Mouse (Mus musculus) bone marrow, adult 2 months (tissue): ENCODE data around the gene Polr2i. TPM values are rescaled to one million over a fixed set of nuclear protein-coding genes. Genes with fewer than 3 reads are reported as not detected.

Experiments used
- H3K27ac ChIP-seq: fragments of 200-500 bp; 2 replicates; pipeline ENCODE4 v1.5.1; 2012; ENCODE audit warnings: low read depth, mild to moderate bottlenecking, control low read depth, inconsistent platforms, low read length; ENCODE audit not compliant: control insufficient read depth, poor library complexity, insufficient read depth
- H3K4me1 ChIP-seq: fragments of 200-500 bp; 2 replicates; pipeline ENCODE4 v1.6.1; 2011; ENCODE audit warnings: low read length; ENCODE audit not compliant: control insufficient read depth, insufficient read depth
- H3K4me3 ChIP-seq: fragments of 200-500 bp; replicated peaks from 2 replicates; pipeline ENCODE3; 2011; ENCODE audit warnings: mild to moderate bottlenecking, low read depth, low read length, control low read depth; ENCODE audit not compliant: control insufficient read depth
- CTCF ChIP-seq: fragments of 200-500 bp; IDR thresholded peaks from 2 replicates; pipeline ENCODE4 v1.5.1; 2011; ENCODE audit warnings: low read length, control low read depth; ENCODE audit not compliant: control insufficient read depth, insufficient read depth
- POLR2A ChIP-seq: fragments of 200-500 bp; IDR thresholded peaks from 2 replicates; pipeline ENCODE4 v1.6.1; 2011; ENCODE audit warnings: low read depth, mild to moderate bottlenecking, control low read depth, low read length, borderline replicate concordance; ENCODE audit not compliant: control insufficient read depth
- WGBS: fragments of 180-500 bp; shearing (Covaris S2); methylation state at CpG from one replicate; pipeline ENCODE4 v1.1.7; 2018; 5-methylcytosine and 5-hydroxymethylcytosine counted together
- polyA plus RNA-seq: library from polyadenylated mRNA; stranded (reverse); fragments of >200 nt; gene quantifications from 2 replicates; pipeline ENCODE4 v1.2.4, GENCODE M21; 2011; ENCODE audit warnings: low replicate concordance; ENCODE audit not compliant: missing spikeins, insufficient read depth, insufficient read length

The Polr2i gene
- polyA plus RNA-seq, 1 experiment, result 50.8 TPM

DNA sequence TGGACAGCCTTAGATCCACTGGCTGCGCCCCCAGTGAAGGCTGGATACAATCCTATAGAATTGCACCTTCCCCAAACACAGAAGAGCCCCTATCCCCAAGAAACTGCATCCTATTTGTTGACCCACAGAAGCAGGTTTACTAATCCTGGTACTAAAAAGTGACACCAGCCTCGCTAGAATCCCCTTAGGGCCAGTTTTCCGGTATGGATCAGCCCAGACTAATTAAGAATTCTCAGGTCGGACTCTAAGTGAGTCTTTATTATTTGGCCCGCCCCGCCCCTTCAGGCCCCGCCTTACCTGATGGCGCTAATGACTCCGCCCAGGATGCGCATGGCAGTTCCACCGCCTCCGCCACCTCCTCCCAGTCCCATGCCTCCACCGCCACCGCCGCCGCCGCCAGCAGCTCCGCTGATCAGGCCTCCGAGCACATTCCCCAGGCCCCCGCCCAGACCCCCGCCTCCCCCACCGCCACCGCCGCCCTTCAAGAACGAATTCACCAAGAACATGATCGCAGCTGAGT lies 38.1 kb upstream of the Polr2i start:
- Histone ChIP-seq H3K4me3 (peak overlapping the region; percentile 90), H3K4me1 (no peaks in the 10 kb centered on the region; the same call in 1 of the 2 replicates), H3K27ac (no peak overlapping the region)
- TF ChIP-seq CTCF, result no peak
- TF ChIP-seq POLR2A, result peak; percentile 37; the same call in 1 of the 2 replicates
- WGBS, result 3% methylated on average over 26 of the region's 26 CpGs

DNA sequence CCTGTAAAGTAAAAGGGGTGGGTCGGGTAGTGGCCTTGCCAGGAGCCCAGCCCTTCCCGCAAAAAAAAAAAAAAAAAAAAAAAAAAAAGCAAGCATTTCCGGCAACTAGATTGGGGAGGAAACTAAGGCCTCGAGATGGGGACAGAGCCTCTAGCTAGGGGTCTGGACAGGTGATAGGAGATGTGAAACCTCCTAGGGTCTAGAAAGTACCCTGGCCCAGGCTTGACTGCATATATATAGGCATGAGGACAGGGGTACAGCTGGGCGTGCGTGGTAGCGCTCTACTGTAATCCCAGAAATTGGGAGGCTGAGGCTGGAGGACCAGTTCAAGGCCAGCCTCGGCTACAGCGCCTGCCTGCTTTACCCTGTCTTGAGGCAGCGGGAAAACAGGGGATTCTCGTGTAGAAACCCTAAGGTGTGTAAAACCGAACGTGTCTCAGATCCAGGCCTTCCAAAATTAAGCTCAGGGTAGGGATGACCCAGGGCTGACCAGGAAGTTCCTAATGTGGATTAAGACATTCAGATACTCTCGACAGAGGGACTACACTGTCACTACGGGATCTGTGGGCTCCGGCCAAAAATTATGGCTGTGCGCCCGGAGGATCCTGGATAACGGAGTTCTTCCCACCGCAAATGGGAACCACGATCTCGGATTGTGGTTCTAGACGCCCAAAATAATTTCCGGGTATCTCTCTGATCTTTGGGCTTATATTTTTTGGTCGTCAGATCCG lies 37.5 kb upstream of the Polr2i start:
- Histone ChIP-seq H3K4me1 (no peaks in the 10 kb centered on the region; the same call in 1 of the 2 replicates), H3K27ac (peak overlapping the region; percentile 83), H3K4me3 (peak overlapping the region; percentile 90)
- under 1% methylated on average over 26 of the region's 26 CpGs for whole genome bisulfite sequencing
- TF ChIP-seq CTCF, result no peak
- no peak for TF ChIP-seq POLR2A

- under 1% methylated on average over 28 of the region's 28 CpGs for WGBS
- Histone ChIP-seq H3K4me1 (no peaks in the 10 kb centered on the region; the same call in 1 of the 2 replicates), H3K27ac (peak overlapping the region; percentile 83), H3K4me3 (peak overlapping the region; percentile 90)
- TF ChIP-seq CTCF (no peak), POLR2A (peak; percentile 81; the same call in 1 of the 2 replicates)
Measured at GRCm38 (mm10) chr7:30194884-30195283, 36.9 kb upstream of the Polr2i start.

DNA sequence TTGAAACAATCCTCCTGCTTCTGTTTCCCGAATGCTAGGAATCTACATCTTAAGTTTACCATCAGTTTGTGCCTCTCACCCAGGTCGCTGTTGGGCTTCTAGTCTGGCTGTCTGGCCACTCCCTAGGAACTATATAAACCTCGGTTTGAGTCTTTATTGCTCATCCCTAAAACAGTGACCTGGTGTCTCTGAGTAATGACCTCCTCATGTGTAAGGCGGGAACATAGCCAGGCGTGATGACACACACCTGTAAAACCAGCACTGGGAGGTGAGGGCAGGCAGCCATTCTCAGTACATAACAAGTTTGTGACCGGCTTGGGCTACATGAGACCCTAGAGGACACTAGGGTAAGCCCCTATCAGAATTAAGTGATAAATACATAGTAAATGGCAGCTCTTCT lies 36.3 kb upstream of the Polr2i start:
- H3K4me1 ChIP-seq, result no peaks in the 10 kb centered on the region; the same call in 1 of the 2 replicates
- TF ChIP-seq POLR2A (no peak), CTCF (no peak)
- H3K27ac ChIP-seq, result no peak overlapping the region
- H3K4me3 ChIP-seq, result no peak overlapping the region
- 71% methylated on average over 6 of the region's 6 CpGs for WGBS

GRCm38 (mm10) chr7:30196171-30196570 lies 35.6 kb upstream of the Polr2i start:
- TF ChIP-seq POLR2A (no peak), CTCF (no peak)
- no peak overlapping the region for H3K27ac ChIP-seq
- no peaks in the 10 kb centered on the region; the same call in 1 of the 2 replicates for H3K4me1 ChIP-seq
- WGBS, result 31% methylated on average over 6 of the region's 6 CpGs
- H3K4me3 ChIP-seq, result no peak overlapping the region

DNA sequence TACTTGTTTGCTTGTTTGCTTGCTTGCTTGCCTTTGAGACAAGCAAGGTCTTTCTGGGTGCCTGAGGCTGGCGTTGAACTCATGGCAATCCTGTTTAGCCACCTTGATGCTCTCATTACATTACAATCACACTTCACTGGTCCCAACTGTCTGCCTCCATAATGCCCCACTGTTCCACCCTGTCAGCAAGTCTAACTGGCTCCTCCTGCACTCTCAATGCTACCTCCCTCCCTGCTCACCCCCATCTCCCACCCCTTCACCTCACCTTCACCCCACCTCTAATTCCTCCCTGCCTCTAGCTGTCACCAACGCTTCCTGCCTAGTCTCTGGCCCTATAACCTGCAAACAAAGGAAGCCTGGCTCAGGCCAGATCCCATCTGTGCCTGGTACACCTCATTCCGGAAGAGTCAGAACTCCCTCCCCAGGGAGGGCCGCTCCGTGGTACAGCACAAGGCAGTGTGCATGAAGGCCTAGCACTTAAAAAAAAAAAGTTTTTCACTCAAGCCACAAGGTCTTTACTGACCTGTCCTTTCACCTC lies 34.1 kb upstream of the Polr2i start:
- H3K4me1 ChIP-seq, result no peaks in the 10 kb centered on the region; the same call in 1 of the 2 replicates
- H3K27ac ChIP-seq, result no peak overlapping the region
- no peak overlapping the region for H3K4me3 ChIP-seq
- WGBS, result 50% methylated on average over 5 of the region's 5 CpGs
- TF ChIP-seq POLR2A, result no peak
- TF ChIP-seq CTCF, result no peak

GRCm38 (mm10) chr7:30198481-30198971 lies 33.2 kb upstream of the Polr2i start, which contains the start of gene Capns1:
Gene Capns1, minus strand, starts transcription at chr7:30198811.
- WGBS, result 8% methylated on average over 8 of the region's 8 CpGs
- TF ChIP-seq CTCF (peak; percentile 94), POLR2A (no peak)
- H3K4me1 ChIP-seq, result no peaks in the 10 kb centered on the region; the same call in 1 of the 2 replicates
- no peak within 1 kb of the TSS for H3K4me3 ChIP-seq
- no peak within 1 kb of the TSS for H3K27ac ChIP-seq

GRCm38 (mm10) chr7:30199498-30200139 lies 32.1 kb upstream of the Polr2i start:
- TF ChIP-seq POLR2A (no peak), CTCF (no peak)
- Histone ChIP-seq H3K4me3 (no peak overlapping the region), H3K27ac (no peak overlapping the region), H3K4me1 (no peaks in the 10 kb centered on the region; the same call in 1 of the 2 replicates)
- 81% methylated on average over 18 of the region's 18 CpGs for WGBS
